ENCODE assay signal across 10 mouse cellular contexts in genomic region chr9:78259688-78260087, GRCm38 (mm10). TPM values are rescaled to one million over a fixed set of nuclear protein-coding genes. Genes with fewer than 3 reads are reported as not detected.
DNase-seq lines count a peak whose midpoint lies in the region; ATAC-seq and TF ChIP-seq lines count a peak whose summit lies in the region.
"Not testable (repeated sequence)": the region's sequence is repeated elsewhere in the genome, so short reads cannot be mapped to it uniquely, and the experiment has no call there.
"Had no signal": no experiment of that assay in that cellular context is flagged by ENCODE, and none has a peak within 500 bp of the region (broad histone marks: within the 10 kb centered on the region; RNA-seq: fewer than 3 reads in every experiment).

No protein-coding gene starts in this region.

- not testable (repeated sequence) for H3K9ac ChIP-seq in forebrain, embryonic 11.5 days (ENCODE audit: low read length); kidney, embryonic 16.5 days (replicated peaks; ENCODE audit: low read length); limb, embryonic 14.5 days (ENCODE audit: low read depth, low read length, severe bottlenecking); midbrain, embryonic 12.5 days (replicated peaks)

- ATAC-seq in forebrain, embryonic 11.5 days (replicated peaks; ENCODE audit: low FRiP score) = 0 out of 2 replicates have a peak, but pooled peaks have one; percentile 51
- peak; percentile 65; the same call in 1 of the 2 replicates for ATAC-seq in kidney, embryonic 16.5 days (ENCODE audit: low FRiP score, low TSS enrichment)
- ATAC-seq in limb, embryonic 14.5 days (ENCODE audit: low FRiP score, low read depth) = 0 out of 2 replicates have a peak, but pooled peaks have one; percentile 50
- peak; percentile 54; the same call in 1 of the 2 replicates for ATAC-seq in midbrain, embryonic 12.5 days (ENCODE audit: low FRiP score, low read depth)

- 0% methylated on average over 1 of the region's 6 CpGs for WGBS in forebrain, embryonic 11.5 days
- WGBS in kidney, embryonic 16.5 days = 0% methylated on average over 1 of the region's 6 CpGs
- WGBS in limb, embryonic 14.5 days = 0% methylated on average over 1 of the region's 6 CpGs
- 0% methylated on average over 1 of the region's 6 CpGs for WGBS in midbrain, embryonic 12.5 days

- not testable (repeated sequence) for H3K4me2 ChIP-seq in forebrain, embryonic 11.5 days (ENCODE audit: low read depth, low read length, severe bottlenecking); kidney, embryonic 16.5 days (replicated peaks; ENCODE audit: low read depth, low read length); limb, embryonic 14.5 days (replicated peaks; ENCODE audit: low read depth, low read length, severe bottlenecking); midbrain, embryonic 12.5 days (replicated peaks)

- H3K9me3 ChIP-seq in forebrain, embryonic 11.5 days (ENCODE audit: control insufficient read depth, low read length); kidney, embryonic 16.5 days (ENCODE audit: low read length); limb, embryonic 14.5 days (ENCODE audit: control insufficient read depth, low read length); midbrain, embryonic 12.5 days: not testable (repeated sequence)

- not testable (repeated sequence) for H3K27me3 ChIP-seq in forebrain, embryonic 11.5 days (ENCODE audit: control insufficient read depth, insufficient read depth, low read length); kidney, embryonic 16.5 days (ENCODE audit: insufficient read depth, low read length); limb, embryonic 14.5 days (ENCODE audit: control insufficient read depth, insufficient read depth, low read length); midbrain, embryonic 12.5 days

- H3K4me1 ChIP-seq in forebrain, embryonic 11.5 days (replicated peaks; ENCODE audit: control insufficient read depth, insufficient read depth, low read length); kidney, embryonic 16.5 days (ENCODE audit: insufficient read depth, low read length); limb, embryonic 14.5 days (ENCODE audit: control insufficient read depth, insufficient read depth, low read length); midbrain, embryonic 12.5 days: not testable (repeated sequence)

- not testable (repeated sequence) for H3K36me3 ChIP-seq in forebrain, embryonic 11.5 days (ENCODE audit: control insufficient read depth, insufficient read depth, low read length); kidney, embryonic 16.5 days (ENCODE audit: insufficient read depth, low read length); limb, embryonic 14.5 days (ENCODE audit: control insufficient read depth, insufficient read depth, low read length); midbrain, embryonic 12.5 days

- TF ChIP-seq POLR2A in limb, embryonic 14.5 days (IDR thresholded peaks at IDR 0.05; ENCODE audit: borderline replicate concordance, extremely low read depth, insufficient read depth, insufficient read length) = not testable (repeated sequence)

- not testable (repeated sequence) for H3K4me3 ChIP-seq in forebrain, embryonic 11.5 days (ENCODE audit: low read depth, low read length); kidney, embryonic 16.5 days (ENCODE audit: low read length); limb, embryonic 14.5 days (replicated peaks; ENCODE audit: low read length); midbrain, embryonic 12.5 days

- peak; percentile 66 for DNase-seq in adrenal gland, postnatal 10 days
- DNase-seq in forebrain, embryonic 11.5 days (ENCODE audit: low spot score); limb, embryonic 14.5 days (ENCODE audit: low spot score): not testable (repeated sequence)
- peak; percentile 41 to 60 for DNase-seq in heart, postnatal 14 days
- peak; percentile 23 for DNase-seq in right cerebral cortex, postnatal 4 days
- DNase-seq in urinary bladder, adult 2 months (ENCODE audit: low spot score) = peak; percentile 29

- not testable (repeated sequence) for H3K27ac ChIP-seq in forebrain, embryonic 11.5 days (ENCODE audit: low read depth, low read length); kidney, embryonic 16.5 days (ENCODE audit: low read length); limb, embryonic 14.5 days (replicated peaks; ENCODE audit: low read depth, low read length); midbrain, embryonic 12.5 days (replicated peaks)

- intact Hi-C loops in heart, postnatal 14 days (cut with DNase I) = not testable (repeated sequence)

RNA-seq across cellular contexts. Expression of gene Gm3776, which starts 2.8 kb away (rescaled TPM):
- not detected for total RNA-seq in adrenal gland, postnatal 10 days (2021)
- not detected in 2 replicates for polyA plus RNA-seq in forebrain, embryonic 11.5 days (2014; fragmentation: Nextera tagmentation; extraction: Ambion mirVana)
- not detected for total RNA-seq in heart, postnatal 14 days (2021)
- 0.58 and 1.5 TPM in 2 replicates for polyA plus RNA-seq in kidney, embryonic 16.5 days (2015; fragmentation: Nextera tagmentation; extraction: Ambion mirVana)
- polyA plus RNA-seq in limb, embryonic 14.5 days (2012; rRNA removed) = 0.42 and 0.70 TPM in 2 replicates
- polyA plus RNA-seq in limb, embryonic 14.5 days (2014; fragmentation: Nextera tagmentation; extraction: Ambion mirVana) = 1.5 and 2.6 TPM in 2 replicates
- polyA plus RNA-seq in midbrain, embryonic 12.5 days (2016; fragmentation: Nextera tagmentation; extraction: Ambion mirVana) = not detected in 2 replicates
- polyA plus RNA-seq in urinary bladder, adult 2 months (2012; rRNA removed) = 4.0 and 4.5 TPM in 2 replicates
- total RNA-seq: gastrocnemius, adult 8-10 months had no signal

RNA-seq across cellular contexts. Expression of gene Gsta1, which starts 29.2 kb away (rescaled TPM):
- total RNA-seq in adrenal gland, postnatal 10 days (2021) = 1 to 10 TPM in 1 of 2 experiments, under 1 TPM in 1; 0.82 to 1.3 TPM
- polyA plus RNA-seq in forebrain, embryonic 11.5 days (2014; fragmentation: Nextera tagmentation; extraction: Ambion mirVana) = not detected in 2 replicates
- under 1 TPM in 1 of 2 experiments, not detected in 1; 0.55 TPM for total RNA-seq in heart, postnatal 14 days (2021)
- polyA plus RNA-seq in kidney, embryonic 16.5 days (2015; fragmentation: Nextera tagmentation; extraction: Ambion mirVana) = 2.8 TPM in 2 replicates
- 0.55 TPM in 1 of 2 replicates, not detected in the other for polyA plus RNA-seq in limb, embryonic 14.5 days (2012; rRNA removed)
- 0.90 and 3.2 TPM in 2 replicates for polyA plus RNA-seq in limb, embryonic 14.5 days (2014; fragmentation: Nextera tagmentation; extraction: Ambion mirVana)
- not detected in 2 replicates for polyA plus RNA-seq in midbrain, embryonic 12.5 days (2016; fragmentation: Nextera tagmentation; extraction: Ambion mirVana)
- 6.8 and 7.6 TPM in 2 replicates for polyA plus RNA-seq in urinary bladder, adult 2 months (2012; rRNA removed)
- total RNA-seq: gastrocnemius, adult 8-10 months had no signal

RNA-seq across cellular contexts. Expression of gene Gm10639, which starts 30.0 kb away (rescaled TPM):
- total RNA-seq in adrenal gland, postnatal 10 days (2021) = not detected
- not detected in 2 replicates for polyA plus RNA-seq in forebrain, embryonic 11.5 days (2014; fragmentation: Nextera tagmentation; extraction: Ambion mirVana)
- not detected for total RNA-seq in heart, postnatal 14 days (2021)
- 30.2 and 34.9 TPM in 2 replicates for polyA plus RNA-seq in kidney, embryonic 16.5 days (2015; fragmentation: Nextera tagmentation; extraction: Ambion mirVana)
- polyA plus RNA-seq in limb, embryonic 14.5 days (2012; rRNA removed) = not detected in 2 replicates
- not detected in 2 replicates for polyA plus RNA-seq in limb, embryonic 14.5 days (2014; fragmentation: Nextera tagmentation; extraction: Ambion mirVana)
- not detected in 2 replicates for polyA plus RNA-seq in midbrain, embryonic 12.5 days (2016; fragmentation: Nextera tagmentation; extraction: Ambion mirVana)
- 0.28 and 0.44 TPM in 2 replicates for polyA plus RNA-seq in urinary bladder, adult 2 months (2012; rRNA removed)

RNA-seq across cellular contexts. Expression of gene Omt2a, which starts 54.9 kb away (rescaled TPM):
- not detected for total RNA-seq in adrenal gland, postnatal 10 days (2021)
- not detected in 2 replicates for polyA plus RNA-seq in forebrain, embryonic 11.5 days (2014; fragmentation: Nextera tagmentation; extraction: Ambion mirVana)
- not detected for total RNA-seq in heart, postnatal 14 days (2021)
- polyA plus RNA-seq in kidney, embryonic 16.5 days (2015; fragmentation: Nextera tagmentation; extraction: Ambion mirVana) = not detected in 2 replicates
- polyA plus RNA-seq in limb, embryonic 14.5 days (2012; rRNA removed) = not detected in 2 replicates
- polyA plus RNA-seq in limb, embryonic 14.5 days (2014; fragmentation: Nextera tagmentation; extraction: Ambion mirVana) = not detected in 2 replicates
- not detected in 2 replicates for polyA plus RNA-seq in midbrain, embryonic 12.5 days (2016; fragmentation: Nextera tagmentation; extraction: Ambion mirVana)
- not detected in 2 replicates for polyA plus RNA-seq in urinary bladder, adult 2 months (2012; rRNA removed)
- total RNA-seq: gastrocnemius, adult 8-10 months had no signal
- polyA plus RNA-seq: myocyte had no signal

Comparison
In these comparisons a context has a peak if more than half of its experiments do, and no peak if none do; other contexts are left out.
1. RNA of gene Gm10639, which starts 30.0 kb away (polyA plus RNA-seq): 30.2 to 34.9 TPM in kidney, embryonic 16.5 days; 0.28 to 0.44 TPM in urinary bladder, adult 2 months, not detected in limb, embryonic 14.5 days, not detected in forebrain, embryonic 11.5 days and not detected in midbrain, embryonic 12.5 days; every median in the first group is over 10 times any median in the second.
2. Peak in every context shown above with its lines, with median percentiles within 50 percentile points of each other: ATAC-seq.